Mouse (Mus musculus): Measurements from ENCODE around the gene Cox6b1. TPM values are rescaled to one million over a fixed set of nuclear protein-coding genes. Genes with fewer than 3 reads are reported as not detected.
A peak's percentile ranks its signal among the peaks of the same experiment; 100 is the strongest.

Gene Cox6b1
- total and polyA plus RNA-seq, 2 experiments from 2014 or later = 292 to 1,225 TPM

DNA sequence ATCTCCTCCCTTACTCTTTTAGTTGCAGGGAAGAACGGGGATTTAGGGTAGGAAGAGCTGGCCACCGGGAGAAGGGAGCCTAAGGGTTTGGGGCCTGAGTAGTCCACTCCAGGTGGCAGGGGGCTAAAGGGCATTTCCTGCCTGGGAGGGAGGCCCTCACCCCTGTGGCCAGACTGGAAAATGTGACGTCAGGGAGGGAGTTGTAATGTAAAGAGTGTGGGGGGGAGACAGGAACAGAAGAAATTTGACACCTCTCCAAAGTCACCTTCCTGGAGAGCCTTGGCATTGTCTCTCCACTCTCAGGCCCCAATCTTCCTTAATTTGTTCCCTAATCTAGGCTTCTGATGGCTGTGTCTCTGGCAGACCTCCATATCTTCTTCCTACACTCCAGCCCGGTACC, 13.1 kb upstream of the Cox6b1 start:
- no peak for DNase-seq
- H3K4me3 ChIP-seq (ENCODE audit: low read depth, low read length) = no peak overlapping the region
- H3K27me3 ChIP-seq (ENCODE audit: insufficient read depth, low read length) = peaks cover 27% of the 10 kb centered on the region
- no peaks in the 10 kb centered on the region for H3K9me3 ChIP-seq (ENCODE audit: low read length)
- H3K4me1 ChIP-seq (ENCODE audit: insufficient read depth) = no peaks in the 10 kb centered on the region
- H3K27ac ChIP-seq (ENCODE audit: low read depth, low read length) = no peak overlapping the region
- no peak overlapping the region for H3K9ac ChIP-seq
- peaks cover 45% of the 10 kb centered on the region for H3K36me3 ChIP-seq (ENCODE audit: insufficient read depth)
- H3K4me2 ChIP-seq (ENCODE audit: low read depth) = no peak overlapping the region
- no peak for TF ChIP-seq CTCF (IDR thresholded peaks at IDR 0.05; ENCODE audit: low read depth)
- WGBS = 30% methylated on average over 4 of the region's 4 CpGs
- ATAC-seq = no peak

GRCm38 (mm10) chr7:30636395-30636794, 10.4 kb upstream of the Cox6b1 start:
- WGBS = 34% methylated on average over 11 of the region's 11 CpGs

GRCm38 (mm10) chr7:30635752-30636151, 9.8 kb upstream of the Cox6b1 start, which contains the start of gene Etv2:
Gene Etv2, minus strand, starts transcription at chr7:30635852.
- WGBS = 8% methylated on average over 5 of the region's 5 CpGs

More at GRCm38 (mm10) chr7:30636395-30636794, 10.4 kb upstream of the Cox6b1 start:
- no peak overlapping the region for H3K9ac ChIP-seq
- H3K4me2 ChIP-seq (ENCODE audit: low read depth) = no peak overlapping the region
- H3K27me3 ChIP-seq (ENCODE audit: insufficient read depth, low read length) = peaks cover 52% of the 10 kb centered on the region
- ATAC-seq = no peak
- H3K4me1 ChIP-seq (ENCODE audit: insufficient read depth) = no peaks in the 10 kb centered on the region
- H3K27ac ChIP-seq (ENCODE audit: low read depth, low read length) = no peak overlapping the region
- peaks cover 18% of the 10 kb centered on the region for H3K36me3 ChIP-seq (ENCODE audit: insufficient read depth)
- no peak overlapping the region for H3K4me3 ChIP-seq (ENCODE audit: low read depth, low read length)
- DNase-seq = no peak
- no peak for TF ChIP-seq CTCF (IDR thresholded peaks at IDR 0.05; ENCODE audit: low read depth)
- no peaks in the 10 kb centered on the region for H3K9me3 ChIP-seq (ENCODE audit: low read length)

DNA sequence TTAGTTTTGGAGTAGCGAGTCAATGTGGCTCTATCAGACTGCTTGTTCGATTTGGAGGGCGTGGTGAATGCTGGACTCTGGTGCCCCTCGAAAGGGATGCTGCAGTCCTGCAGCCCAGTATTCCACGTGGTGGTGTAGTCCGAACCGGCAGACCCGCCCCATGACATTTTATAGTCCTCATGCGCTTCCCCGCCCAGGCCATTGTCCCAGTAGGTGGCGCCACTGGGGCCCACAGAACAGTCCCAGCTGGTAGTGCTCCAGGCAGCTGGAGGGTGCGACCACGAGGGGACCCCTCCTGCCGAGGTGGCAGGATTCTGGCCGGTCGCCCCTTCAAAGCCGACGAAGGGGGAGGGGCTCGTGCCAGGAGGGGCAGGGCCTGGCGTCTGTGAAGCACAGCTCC, 8.7 kb upstream of the Cox6b1 start:
- H3K4me1 ChIP-seq (ENCODE audit: insufficient read depth) = no peaks in the 10 kb centered on the region
- 1% methylated on average over 20 of the region's 20 CpGs for WGBS
- peak overlapping the region; percentile 9; the same call in 1 of the 2 replicates for H3K4me3 ChIP-seq (ENCODE audit: low read depth, low read length)
- no peak overlapping the region for H3K4me2 ChIP-seq (ENCODE audit: low read depth)
- no peaks in the 10 kb centered on the region for H3K9me3 ChIP-seq (ENCODE audit: low read length)
- H3K27ac ChIP-seq (ENCODE audit: low read depth, low read length) = no peak overlapping the region
- peak; percentile 68 for TF ChIP-seq CTCF (IDR thresholded peaks at IDR 0.05; ENCODE audit: low read depth)
- peaks cover under 1% of the 10 kb centered on the region; the same call in 1 of the 2 replicates for H3K36me3 ChIP-seq (ENCODE audit: insufficient read depth)
- H3K9ac ChIP-seq = no peak overlapping the region
- peak; percentile 40 for DNase-seq
- ATAC-seq = peak; percentile 72
- H3K27me3 ChIP-seq (ENCODE audit: insufficient read depth, low read length) = peaks cover 54% of the 10 kb centered on the region

More at GRCm38 (mm10) chr7:30635752-30636151, 9.8 kb upstream of the Cox6b1 start, which contains the start of gene Etv2:
- DNase-seq = no peak
- Histone ChIP-seq H3K36me3 (ENCODE audit: insufficient read depth) (peaks cover 11% of the 10 kb centered on the region), H3K27me3 (ENCODE audit: insufficient read depth, low read length) (peaks cover 54% of the 10 kb centered on the region), H3K4me2 (ENCODE audit: low read depth) (no peak within 1 kb of the TSS), H3K9me3 (ENCODE audit: low read length) (no peaks in the 10 kb centered on the region), H3K4me1 (ENCODE audit: insufficient read depth) (no peaks in the 10 kb centered on the region), H3K4me3 (ENCODE audit: low read depth, low read length) (no peak within 1 kb of the TSS), H3K9ac (no peak within 1 kb of the TSS), H3K27ac (ENCODE audit: low read depth, low read length) (no peak within 1 kb of the TSS)
- no peak for ATAC-seq
- TF ChIP-seq CTCF (IDR thresholded peaks at IDR 0.05; ENCODE audit: low read depth) = no peak

GRCm38 (mm10) chr7:30633762-30634412, 7.9 kb upstream of the Cox6b1 start:
- H3K27ac ChIP-seq (ENCODE audit: low read depth, low read length) = no peak overlapping the region
- no peaks in the 10 kb centered on the region for H3K4me1 ChIP-seq (ENCODE audit: insufficient read depth)
- DNase-seq (no peak), ATAC-seq (no peak)
- TF ChIP-seq CTCF (IDR thresholded peaks at IDR 0.05; ENCODE audit: low read depth) = no peak
- H3K27me3 ChIP-seq (ENCODE audit: insufficient read depth, low read length) = peaks cover 54% of the 10 kb centered on the region
- no peak overlapping the region for H3K4me3 ChIP-seq (ENCODE audit: low read depth, low read length)
- WGBS = 4% methylated on average over 27 of the region's 27 CpGs
- H3K4me2 ChIP-seq (ENCODE audit: low read depth) = no peak overlapping the region
- no peaks in the 10 kb centered on the region for H3K9me3 ChIP-seq (ENCODE audit: low read length)
- no peaks in the 10 kb centered on the region for H3K36me3 ChIP-seq (ENCODE audit: insufficient read depth)
- H3K9ac ChIP-seq = no peak overlapping the region

DNA sequence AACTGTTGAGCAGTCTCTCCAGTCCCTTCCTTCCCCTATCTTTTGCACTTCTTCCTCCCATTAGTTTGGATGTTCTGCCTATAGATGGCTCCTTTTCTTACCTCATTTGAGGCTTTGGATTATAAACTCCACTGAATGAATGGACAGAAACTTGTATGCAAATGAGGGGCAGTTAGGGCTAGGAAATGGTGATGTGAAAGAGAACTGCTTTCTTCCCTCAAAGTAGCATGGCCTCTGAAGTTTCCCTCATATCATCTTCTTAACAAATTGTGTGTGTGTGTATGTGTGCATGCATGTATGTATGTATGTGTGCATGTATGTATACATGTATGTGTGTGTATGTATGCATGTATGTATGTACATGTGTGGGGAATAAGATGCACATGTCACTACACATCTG, 3.1 kb upstream of the Cox6b1 start:
- H3K27me3 ChIP-seq (ENCODE audit: insufficient read depth, low read length) = peaks cover 27% of the 10 kb centered on the region
- H3K27ac ChIP-seq (ENCODE audit: low read depth, low read length) = no peak overlapping the region
- H3K4me3 ChIP-seq (ENCODE audit: low read depth, low read length) = no peak overlapping the region
- no peaks in the 10 kb centered on the region for H3K9me3 ChIP-seq (ENCODE audit: low read length)
- DNase-seq (no peak), ATAC-seq (no peak)
- H3K4me1 ChIP-seq (ENCODE audit: insufficient read depth) = no peaks in the 10 kb centered on the region
- no peak overlapping the region for H3K9ac ChIP-seq
- TF ChIP-seq CTCF (IDR thresholded peaks at IDR 0.05; ENCODE audit: low read depth) = no peak
- no peaks in the 10 kb centered on the region for H3K36me3 ChIP-seq (ENCODE audit: insufficient read depth)
- H3K4me2 ChIP-seq (ENCODE audit: low read depth) = no peak overlapping the region

DNA sequence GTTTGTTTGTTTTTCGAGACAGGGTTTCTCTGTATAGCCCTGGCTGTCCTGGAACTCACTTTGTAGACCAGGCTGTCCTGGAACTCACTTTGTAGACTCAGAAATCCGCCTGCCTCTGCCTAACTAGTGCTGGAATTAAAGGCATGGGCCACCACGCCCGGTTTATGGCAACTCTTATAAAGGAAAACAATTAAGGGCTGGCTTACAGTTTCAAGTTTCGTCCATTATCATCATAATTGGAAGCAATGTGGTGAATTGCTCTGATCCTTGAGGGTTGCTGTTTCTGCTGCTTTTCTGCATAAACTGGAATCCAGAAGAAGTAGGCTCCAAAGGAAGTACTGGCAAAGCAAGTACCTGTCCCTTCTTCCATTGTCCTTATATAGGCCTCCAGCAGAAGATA, 696 bp upstream of the Cox6b1 start:
- Histone ChIP-seq H3K4me3 (ENCODE audit: low read depth, low read length) (no peak overlapping the region), H3K4me1 (ENCODE audit: insufficient read depth) (no peaks in the 10 kb centered on the region), H3K36me3 (ENCODE audit: insufficient read depth) (peaks cover 16% of the 10 kb centered on the region), H3K27ac (ENCODE audit: low read depth, low read length) (no peak overlapping the region), H3K9ac (no peak overlapping the region), H3K9me3 (ENCODE audit: low read length) (no peaks in the 10 kb centered on the region), H3K4me2 (ENCODE audit: low read depth) (peak overlapping the region; percentile 77), H3K27me3 (ENCODE audit: insufficient read depth, low read length) (peaks cover 4% of the 10 kb centered on the region)
- DNase-seq (no peak), ATAC-seq (no peak)
- WGBS = 87% methylated on average over 5 of the region's 5 CpGs
- TF ChIP-seq CTCF (IDR thresholded peaks at IDR 0.05; ENCODE audit: low read depth) = no peak
